Mouse (Mus musculus) bone marrow macrophage, adult 2 months (primary cell): ENCODE measurements around the gene Ttc21a.

Experiments
- CTCF ChIP-seq: IDR thresholded peaks from 2 replicates; pipeline ENCODE4 v1.5.1; 2012; ENCODE audit warnings: low read depth, mild to moderate bottlenecking, low read length, moderate library complexity
- POLR2A ChIP-seq: IDR thresholded peaks from 2 replicates; pipeline ENCODE4 v1.6.1; 2012; ENCODE audit warnings: mild to moderate bottlenecking, low read depth, low read length, borderline replicate concordance

- TF ChIP-seq POLR2A (no peak), CTCF (no peak)
Measured at GRCm38 (mm10) chr9:119978811-119979441, 41.5 kb downstream of the Ttc21a start.
